Mouse (Mus musculus) lung, adult 2 months (tissue): ENCODE measurements at regions not wholly inside any gene's neighbourhood (a gene's known extent, or its start where the extent isn't known, plus 50 kb on each side); places are given as distances from the start of the nearest gene placed in this dataset.

Source experiments
- DNase-seq: peaks from one replicate; pipeline ENCODE4 v3.0.0; 2022
- H3K4me1 ChIP-seq: fragments of 200-500 bp; 2 replicates; pipeline ENCODE4 v1.6.1; 2011; ENCODE audit warnings: low read length; ENCODE audit not compliant: control insufficient read depth, insufficient read depth
- H3K4me3 ChIP-seq: fragments of 200-500 bp; replicated peaks from 2 replicates; pipeline ENCODE3; 2011; ENCODE audit warnings: low read depth, mild to moderate bottlenecking, control low read depth, low read length; ENCODE audit errors: extremely low read depth
- CTCF ChIP-seq: fragments of 200-500 bp; IDR thresholded peaks from 2 replicates; pipeline ENCODE4 v1.5.1; 2011; ENCODE audit warnings: mild to moderate bottlenecking, low read length, control low read depth; ENCODE audit not compliant: insufficient read depth
- POLR2A ChIP-seq: fragments of 200-500 bp; IDR thresholded peaks from 2 replicates; pipeline ENCODE4 v1.6.1; 2011; ENCODE audit warnings: low read depth, mild to moderate bottlenecking, control low read depth, low read length, borderline replicate concordance; ENCODE audit errors: extremely low read depth
- WGBS: fragments of 180-500 bp; shearing (Covaris S2); methylation state at CpG from one replicate; pipeline ENCODE4 v1.1.7; 2018; 5-methylcytosine and 5-hydroxymethylcytosine counted together

DNA sequence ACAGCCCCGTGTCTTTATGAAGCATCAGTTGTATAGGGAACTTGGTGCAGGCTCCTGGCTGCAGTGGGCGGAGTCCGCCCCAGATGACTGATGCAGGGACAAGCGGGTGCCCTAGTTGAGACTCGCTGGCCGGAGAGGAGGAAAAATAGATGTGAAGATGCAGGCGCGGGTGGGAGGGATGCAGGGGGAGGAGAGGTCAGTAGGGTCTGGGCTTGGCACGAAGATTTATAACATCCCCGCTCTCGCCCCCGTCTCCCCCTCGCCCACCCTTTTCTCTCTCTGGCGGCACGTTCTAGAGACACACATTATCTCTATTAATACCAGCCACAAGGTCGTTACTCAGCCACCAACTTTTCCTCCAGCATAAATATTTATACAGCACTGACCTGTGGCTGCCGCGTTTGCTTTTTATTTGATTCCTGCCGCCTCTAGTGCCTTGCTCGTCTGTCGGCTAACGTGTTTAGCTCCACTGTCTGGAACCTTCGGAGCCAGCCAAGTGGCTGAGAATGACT is 369.6 kb downstream of the Med13l start:
- H3K4me1 ChIP-seq = peaks cover 2% of the 10 kb centered on the region; the same call in 1 of the 2 replicates
- no peak overlapping the region for H3K4me3 ChIP-seq
- DNase-seq = no peak
- TF ChIP-seq POLR2A (no peak), CTCF (no peak)
- WGBS = 2% methylated on average over 23 of the region's 23 CpGs

DNA sequence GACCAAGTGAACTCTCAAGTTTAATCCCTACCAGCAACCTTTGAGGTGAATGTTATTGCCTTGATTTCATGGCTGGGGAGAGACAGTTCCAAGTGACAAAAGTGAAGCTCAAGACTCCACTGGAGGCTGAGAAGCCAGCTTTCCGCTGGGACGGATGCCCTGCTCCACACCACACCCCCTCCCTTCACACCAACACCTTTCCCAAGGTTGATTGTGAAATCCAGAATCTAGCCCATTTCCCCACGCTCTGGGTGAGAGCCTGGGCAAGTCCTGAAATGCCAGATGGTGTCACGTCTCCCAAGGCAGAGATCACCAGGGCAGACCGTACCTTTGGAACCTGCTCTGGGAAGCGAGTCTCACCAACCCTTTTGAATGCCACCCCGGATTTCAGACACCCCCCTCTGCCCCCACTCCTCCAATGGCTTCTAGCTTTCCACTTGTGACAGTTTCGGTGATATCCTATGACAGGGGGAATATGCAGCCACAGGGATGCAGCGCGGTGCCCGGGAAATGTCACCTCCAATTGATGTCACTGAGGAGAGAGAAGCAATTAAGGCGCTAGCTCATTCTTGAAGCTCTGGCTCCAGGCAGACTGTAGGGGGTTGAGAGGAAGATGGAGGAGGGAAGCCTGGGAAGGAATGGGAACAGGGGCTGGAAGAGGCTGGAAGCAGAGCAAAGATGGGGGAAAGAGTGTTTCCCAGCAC is 379.0 kb downstream of the Med13l start:
- WGBS = 85% methylated on average over 12 of the region's 12 CpGs
- no peaks in the 10 kb centered on the region for H3K4me1 ChIP-seq
- H3K4me3 ChIP-seq = no peak overlapping the region
- no peak for TF ChIP-seq CTCF
- TF ChIP-seq POLR2A = no peak
- no peak for DNase-seq

DNA sequence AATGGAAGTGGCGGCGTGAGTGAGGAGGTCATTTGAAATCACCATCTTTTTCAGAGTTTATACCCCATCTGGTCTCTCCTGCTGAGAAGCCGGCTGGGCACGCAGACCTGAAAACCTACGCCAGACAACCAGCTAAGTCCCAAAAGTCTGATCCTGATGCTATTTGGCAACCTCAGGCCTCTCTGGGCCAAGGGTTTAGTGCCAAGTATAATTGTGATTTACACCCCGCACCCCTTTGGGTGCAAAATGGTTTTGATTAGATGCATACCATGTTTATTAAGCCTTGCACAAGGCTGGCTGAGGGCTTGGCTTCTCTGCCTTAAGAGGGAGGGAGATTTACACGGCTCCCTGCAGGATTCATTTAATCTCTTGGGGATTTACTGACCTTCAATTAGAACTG is 383.8 kb downstream of the Med13l start:
- no peak for TF ChIP-seq POLR2A
- no peak for TF ChIP-seq CTCF
- H3K4me1 ChIP-seq = no peaks in the 10 kb centered on the region
- WGBS = 74% methylated on average over 7 of the region's 7 CpGs
- no peak for DNase-seq
- no peak overlapping the region for H3K4me3 ChIP-seq

DNA sequence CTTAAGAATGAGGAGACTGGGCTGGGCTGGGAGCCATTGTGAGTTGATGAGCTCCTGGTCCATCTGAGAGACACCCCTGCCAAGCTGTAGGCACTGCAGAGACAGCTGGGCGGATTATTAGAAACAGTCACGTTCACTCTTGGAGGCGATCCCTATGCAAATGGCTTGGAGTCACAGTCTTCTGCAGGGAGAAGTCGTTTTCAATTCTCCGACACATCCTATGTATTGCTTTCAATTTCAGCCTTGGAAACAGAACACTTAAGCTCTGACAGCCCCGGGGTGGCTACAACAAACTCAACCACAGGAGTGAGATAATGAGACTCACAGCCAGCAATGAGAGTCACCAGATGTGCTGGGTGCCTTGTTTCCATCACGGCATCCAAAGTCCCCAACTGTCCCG is 385.6 kb downstream of the Med13l start:
- DNase-seq = no peak
- Histone ChIP-seq H3K4me3 (no peak overlapping the region), H3K4me1 (no peaks in the 10 kb centered on the region)
- no peak for TF ChIP-seq CTCF
- TF ChIP-seq POLR2A = no peak
- WGBS = 48% methylated on average over 8 of the region's 8 CpGs

DNA sequence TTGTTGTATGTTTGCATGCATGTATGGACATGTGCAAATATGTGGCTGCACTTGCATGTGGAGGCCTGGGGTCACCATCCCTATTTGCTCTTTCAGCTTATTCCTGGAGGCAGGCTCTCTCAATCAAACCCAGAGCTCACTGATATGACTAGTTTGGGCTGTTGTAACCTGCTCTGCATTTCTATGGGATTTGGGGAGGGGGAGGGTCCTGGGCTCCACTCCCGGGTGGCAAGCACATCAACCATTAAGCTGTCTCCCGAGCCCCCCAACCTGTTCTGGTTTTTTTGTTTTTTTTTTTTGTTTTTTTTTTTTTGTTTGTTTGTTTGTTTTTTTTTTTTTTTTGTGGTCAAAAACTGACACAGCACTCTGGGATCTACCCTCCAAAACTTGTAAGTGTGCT is 386.5 kb downstream of the Med13l start:
- TF ChIP-seq CTCF (no peak), POLR2A (no peak)
- WGBS = 71% methylated on average over 2 of the region's 2 CpGs
- H3K4me1 ChIP-seq = no peaks in the 10 kb centered on the region
- no peak overlapping the region for H3K4me3 ChIP-seq
- no peak for DNase-seq

DNA sequence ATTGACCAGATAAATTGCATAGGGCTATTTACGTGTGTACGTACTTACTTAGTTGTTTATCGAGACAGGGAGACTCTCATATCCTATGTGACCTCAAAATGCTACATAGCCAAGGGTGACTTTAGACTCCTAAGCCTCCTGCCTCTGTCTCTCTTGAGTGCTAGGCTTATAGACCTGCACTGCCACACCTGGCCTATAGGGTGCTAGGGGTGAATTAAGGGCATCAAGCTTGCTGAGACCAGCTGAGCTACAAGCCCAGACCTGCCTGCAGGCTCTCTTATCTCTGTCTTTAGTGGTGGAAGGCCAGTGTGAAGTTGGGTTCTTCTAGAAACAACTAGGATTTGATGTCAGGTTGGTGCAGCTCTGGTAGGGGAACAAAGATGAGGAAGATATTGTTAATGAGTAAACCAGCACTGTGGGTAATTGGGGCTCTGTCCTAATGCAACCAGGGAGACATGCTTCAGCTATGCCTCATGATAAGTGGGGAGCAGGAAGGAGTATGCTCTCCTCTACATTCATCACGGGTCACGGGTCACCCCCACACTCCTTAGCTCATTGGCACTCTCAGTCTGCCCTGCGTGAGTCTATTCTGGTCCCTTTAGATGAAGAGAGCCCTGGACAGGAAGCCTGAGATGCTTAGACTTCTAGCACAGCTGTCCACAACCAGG is 387.8 kb downstream of the Med13l start:
- no peaks in the 10 kb centered on the region for H3K4me1 ChIP-seq
- no peak for DNase-seq
- no peak overlapping the region for H3K4me3 ChIP-seq
- no peak for TF ChIP-seq POLR2A
- no peak for TF ChIP-seq CTCF
- WGBS = 91% methylated on average over 6 of the region's 6 CpGs

DNA sequence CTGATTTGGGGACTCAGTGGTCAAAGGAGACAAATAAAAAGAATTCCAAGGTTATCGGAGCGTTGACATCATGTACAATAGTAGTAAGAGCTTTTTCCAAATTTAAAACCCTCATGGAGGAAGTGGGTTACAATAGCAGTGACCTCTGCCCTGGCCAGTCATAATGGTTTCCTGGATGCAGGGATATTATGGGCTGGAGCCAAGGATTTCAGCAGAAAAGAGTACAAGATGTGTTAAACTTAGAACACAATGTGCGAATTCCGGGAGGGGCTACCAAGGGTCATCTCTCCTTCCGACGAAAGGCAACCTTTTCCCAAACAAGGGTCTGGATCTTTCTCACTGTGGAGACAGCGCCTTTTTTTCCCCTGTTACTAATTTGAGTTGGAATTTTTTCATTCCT is 390.6 kb downstream of the Med13l start:
- no peak for DNase-seq
- Histone ChIP-seq H3K4me1 (no peaks in the 10 kb centered on the region), H3K4me3 (no peak overlapping the region)
- TF ChIP-seq CTCF = no peak
- 54% methylated on average over 7 of the region's 7 CpGs for WGBS

DNA sequence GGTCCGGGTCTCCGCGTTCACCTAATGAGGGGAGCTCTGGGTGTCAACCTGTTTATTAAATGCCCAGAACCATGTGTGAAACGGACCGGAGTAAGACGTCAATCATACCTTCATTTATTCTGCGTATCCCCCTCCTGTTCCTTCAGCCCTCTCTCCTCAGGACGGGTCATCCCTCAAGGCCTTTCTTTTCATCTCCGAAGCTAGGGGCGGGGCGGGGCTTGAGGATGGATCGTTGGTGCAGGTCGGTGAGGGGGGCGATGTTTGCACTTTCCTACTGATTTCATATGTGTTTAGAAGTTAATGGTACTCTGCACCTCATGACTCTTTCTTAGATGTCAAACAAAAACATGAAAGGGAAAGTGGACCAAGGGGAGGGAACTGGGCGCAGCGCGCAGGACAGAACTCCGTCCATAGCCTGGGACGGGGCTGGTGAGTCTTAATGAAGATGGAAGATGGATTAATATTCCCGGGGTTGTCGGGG is 400.1 kb downstream of the Med13l start:
- Histone ChIP-seq H3K4me3 (no peak overlapping the region), H3K4me1 (no peaks in the 10 kb centered on the region)
- 56% methylated on average over 21 of the region's 21 CpGs for WGBS
- no peak for TF ChIP-seq CTCF
- TF ChIP-seq POLR2A = no peak
- no peak for DNase-seq

DNA sequence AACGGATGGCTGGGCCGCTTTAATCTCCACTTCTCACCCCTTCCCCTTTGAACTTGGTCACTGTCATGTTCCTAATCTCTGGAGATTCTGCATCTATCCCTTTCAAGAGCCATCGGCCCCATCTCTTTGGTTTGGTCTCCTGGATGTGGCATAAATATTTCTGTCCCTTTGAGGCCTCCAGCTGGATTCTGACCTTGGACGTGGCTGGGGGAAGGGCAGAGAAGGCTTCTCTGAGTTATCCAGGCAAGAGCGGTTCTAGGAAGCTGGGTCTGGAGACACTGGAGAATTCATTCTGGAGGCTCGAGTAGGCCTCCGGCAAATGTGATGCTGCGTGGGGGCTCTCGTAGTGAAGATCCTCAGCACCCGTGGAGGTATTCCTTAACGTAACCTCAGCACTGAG is 400.6 kb downstream of the Med13l start:
- DNase-seq = no peak
- 71% methylated on average over 11 of the region's 11 CpGs for whole genome bisulfite sequencing
- TF ChIP-seq CTCF (no peak), POLR2A (no peak)

DNA sequence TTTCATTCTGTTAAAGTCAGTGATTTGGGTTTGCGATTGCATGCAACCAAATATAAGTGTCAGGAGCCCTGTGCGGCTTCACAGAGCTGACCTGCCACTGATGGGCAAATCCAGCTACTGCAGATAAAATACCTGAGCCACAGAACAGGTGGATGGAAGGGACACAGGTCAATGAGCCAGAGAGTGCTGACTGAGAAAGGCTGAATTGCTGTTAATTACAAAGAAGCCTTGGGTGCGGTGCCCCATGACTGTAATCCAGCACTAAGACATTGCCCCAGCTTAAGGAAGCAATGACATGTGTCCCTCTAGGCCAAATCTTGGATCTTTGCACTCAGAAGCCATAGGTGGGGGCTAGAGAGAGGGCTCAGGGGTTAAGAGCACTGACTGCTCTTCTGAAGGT is 401.7 kb downstream of the Med13l start:
- H3K4me1 ChIP-seq = no peaks in the 10 kb centered on the region
- no peak for DNase-seq
- 93% methylated on average over 3 of the region's 3 CpGs for WGBS
- TF ChIP-seq POLR2A = no peak
- TF ChIP-seq CTCF = no peak
- no peak overlapping the region for H3K4me3 ChIP-seq

More for the DNA sequence above, 400.6 kb downstream of the Med13l start:
- Histone ChIP-seq H3K4me3 (no peak overlapping the region), H3K4me1 (no peaks in the 10 kb centered on the region)

DNA sequence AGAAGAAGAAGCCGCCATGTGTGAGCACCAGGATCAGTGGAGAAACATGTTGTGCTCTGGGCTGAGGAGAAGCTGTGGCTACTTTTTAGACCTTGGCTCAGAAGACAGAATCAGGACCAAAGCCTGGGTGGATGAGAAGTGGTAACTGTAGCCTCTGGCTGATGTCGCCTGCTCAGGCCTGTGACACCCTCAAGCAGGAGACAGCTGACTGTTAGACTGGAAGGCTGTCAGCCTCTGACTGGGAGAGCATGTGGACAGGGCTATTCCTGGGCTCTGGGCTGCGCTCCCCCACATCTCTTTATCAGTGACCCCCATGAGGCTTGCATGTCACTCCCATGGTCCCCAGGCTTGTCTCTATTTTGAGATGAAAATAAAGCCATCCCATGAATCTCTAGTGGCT is 402.5 kb downstream of the Med13l start:
- no peak for DNase-seq
- TF ChIP-seq POLR2A = no peak
- 93% methylated on average over 3 of the region's 3 CpGs for WGBS
- no peaks in the 10 kb centered on the region for H3K4me1 ChIP-seq
- H3K4me3 ChIP-seq = no peak overlapping the region
